Mouse (Mus musculus): ENCODE results near the gene Drd4.

DNA sequence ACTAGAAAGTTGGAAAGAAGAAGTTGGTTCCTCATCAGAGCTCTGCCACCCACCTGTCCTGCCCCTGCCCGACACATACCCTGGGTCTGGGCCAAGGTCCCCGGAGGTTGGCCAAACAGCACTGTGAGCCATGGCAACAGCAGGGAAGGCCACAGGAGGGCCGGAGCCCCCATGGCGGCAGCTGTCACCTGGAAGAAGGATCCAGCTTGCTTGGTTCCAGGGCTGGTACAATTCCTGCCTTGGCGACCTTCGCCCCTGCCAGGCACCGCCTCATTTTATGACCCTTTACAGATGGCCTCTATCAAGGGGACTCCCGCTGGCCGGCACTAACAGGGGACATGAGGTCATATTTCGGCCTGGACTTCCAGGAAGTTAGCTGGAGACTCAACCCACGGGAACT lies 15.3 kb upstream of the Drd4 start, which contains the start of gene Cdhr5:
- TF ChIP-seq CTCF (conservative IDR thresholded peaks at IDR 0.05; ENCODE audit: low read length) (no peak), NANOG (IDR thresholded peaks at IDR 0.05; ENCODE audit: borderline replicate concordance, low read length) (no peak), POU5F1 (IDR thresholded peaks at IDR 0.05; ENCODE audit: borderline replicate concordance, low read length) (no peak)
